Mouse (Mus musculus) lung, postnatal 0 days (tissue): Measurements from ENCODE around the gene Primpol.

Experiments used
- CTCF ChIP-seq: IDR thresholded peaks from 2 replicates; pipeline ENCODE4 v1.5.1; 2016; ENCODE audit warnings: antibody characterized with exemption, mild to moderate bottlenecking
- EP300 ChIP-seq: IDR thresholded peaks from 2 replicates; pipeline ENCODE4 v1.6.1; 2016; ENCODE audit warnings: antibody characterized with exemption, mild to moderate bottlenecking, control low read depth

GRCm38 (mm10) chr8:46552441-46552765, 64.6 kb downstream of the Primpol start:
- TF ChIP-seq CTCF: no peak
- TF ChIP-seq EP300: no peak
